Mouse (Mus musculus) megakaryocyte progenitor cell, adult 5-6 weeks (primary cell): ENCODE data around the gene Slc8a3. TPM values are rescaled to one million over a fixed set of nuclear protein-coding genes. Genes with fewer than 3 reads are reported as not detected.

Source experiments
- ATAC-seq: replicated peaks from 2 replicates; pipeline ENCODE4 v1.8.0; 2016; ENCODE audit warnings: mild to moderate bottlenecking, moderate TSS enrichment, inconsistent platforms; ENCODE audit not compliant: poor library complexity
- total RNA-seq, 2 experiments: library from RNA; stranded (forward) in 1 of 2; stranded (reverse) in 1 of 2; fragments of 157-497, 149-512 nt in 1 of 2; fragments of 200-1000 nt in 1 of 2; gene quantifications; 2 replicates each; pipeline versions ENCODE4 v1.2.3 to v1.2.4; 2015 to 2017

Slc8a3 gene
- total RNA-seq, 2 experiments from 2014 or later: not detected

DNA sequence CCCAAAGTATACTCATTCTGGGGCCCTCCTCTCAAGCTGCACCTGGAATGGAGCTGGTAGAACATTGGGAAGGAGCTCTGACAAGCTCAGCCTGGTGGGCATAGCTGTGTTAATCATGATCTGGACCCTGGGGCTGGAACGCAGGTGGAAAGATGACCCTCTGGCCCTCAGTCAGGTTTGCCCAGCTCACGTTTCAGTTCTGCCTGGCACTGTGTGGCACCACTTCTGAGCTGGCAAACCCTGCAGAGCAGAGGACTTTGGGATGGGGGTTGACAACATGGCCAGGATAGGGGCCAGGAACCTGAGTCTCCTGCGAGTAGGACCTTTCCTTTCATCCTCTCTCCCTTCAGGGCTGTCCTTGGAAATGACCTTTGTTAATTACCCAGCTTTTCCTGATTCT lies 146.3 kb downstream of the Slc8a3 start:
- no peak for ATAC-seq

DNA sequence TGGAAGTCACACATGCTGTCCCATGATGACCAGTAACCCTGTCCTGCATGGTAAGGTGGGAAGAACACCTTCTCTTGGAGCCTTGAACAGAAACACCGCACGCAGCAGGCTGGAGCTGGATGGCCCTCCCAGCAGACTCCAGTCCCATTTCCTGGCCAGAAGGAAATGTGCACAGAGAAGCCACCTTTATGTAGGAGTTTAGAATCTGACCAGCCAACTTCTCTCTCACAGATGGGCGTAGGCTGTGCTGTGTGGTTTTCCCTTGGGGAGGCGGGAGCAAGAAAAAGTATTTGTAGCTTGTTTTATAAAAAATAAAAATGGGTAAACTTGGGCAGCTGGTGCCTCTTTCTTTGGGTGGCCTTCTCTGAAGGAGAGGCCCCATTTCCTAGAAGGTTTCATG lies 146.9 kb downstream of the Slc8a3 start:
- no peak for ATAC-seq

DNA sequence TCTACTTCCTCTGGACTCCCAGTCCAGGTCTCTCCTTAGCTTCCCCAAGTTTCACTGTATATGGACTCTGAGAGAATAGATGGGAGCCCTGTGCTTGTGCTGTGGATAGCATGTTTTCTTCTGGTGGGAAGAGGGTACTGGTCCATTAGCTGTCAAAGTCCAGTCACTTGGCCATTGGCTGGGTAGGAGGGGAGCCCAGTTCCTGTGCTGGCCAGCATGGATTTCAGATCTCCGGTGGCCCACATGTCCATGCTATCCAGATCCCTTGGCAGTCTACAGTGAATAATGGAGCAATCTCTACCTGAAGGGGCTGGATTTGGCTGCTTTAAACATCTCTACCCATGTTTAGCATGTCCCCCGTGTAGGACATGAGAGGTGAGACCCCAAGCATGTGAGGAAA lies 148.0 kb downstream of the Slc8a3 start:
- no peak for ATAC-seq

DNA sequence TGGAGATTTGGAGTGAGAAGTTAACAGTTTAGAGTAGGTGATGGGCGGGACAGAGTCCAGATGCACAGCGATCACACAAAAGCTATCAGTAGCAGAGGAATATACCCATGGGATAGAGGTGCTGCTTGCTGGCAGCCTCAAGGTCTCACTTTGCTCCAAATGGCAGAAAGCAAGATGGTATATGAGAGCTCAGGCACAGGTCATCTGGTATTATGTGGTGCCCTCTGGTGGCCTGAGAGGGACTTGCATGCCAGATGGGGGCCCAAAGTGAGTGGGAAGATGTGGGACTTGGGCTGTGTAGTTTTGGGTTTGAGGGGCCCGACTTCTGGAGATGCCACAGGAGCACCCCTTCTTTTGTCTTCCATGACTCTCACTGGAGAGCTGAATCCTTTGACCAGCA lies 150.9 kb downstream of the Slc8a3 start:
- peak; percentile 81 for ATAC-seq

DNA sequence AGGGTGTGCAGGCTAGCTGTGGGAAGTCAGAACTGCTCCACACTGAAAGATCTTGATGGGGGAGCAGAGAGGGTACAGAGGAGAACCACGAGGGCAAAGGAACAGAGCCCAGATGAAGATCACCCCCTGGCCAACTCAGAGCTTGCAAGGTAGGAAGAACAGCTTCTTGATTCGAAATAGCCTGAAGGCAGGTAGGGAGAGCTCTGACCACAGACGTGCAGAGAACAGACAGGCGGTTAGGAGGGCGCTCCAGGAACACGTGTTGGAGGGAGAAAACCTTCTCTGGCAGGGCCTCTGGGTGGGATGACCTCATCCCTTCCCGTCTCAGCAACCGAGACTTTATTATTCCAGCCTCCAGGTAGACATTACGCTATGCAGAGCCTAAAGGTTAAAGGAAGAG lies 157.7 kb downstream of the Slc8a3 start:
- no peak for ATAC-seq

DNA sequence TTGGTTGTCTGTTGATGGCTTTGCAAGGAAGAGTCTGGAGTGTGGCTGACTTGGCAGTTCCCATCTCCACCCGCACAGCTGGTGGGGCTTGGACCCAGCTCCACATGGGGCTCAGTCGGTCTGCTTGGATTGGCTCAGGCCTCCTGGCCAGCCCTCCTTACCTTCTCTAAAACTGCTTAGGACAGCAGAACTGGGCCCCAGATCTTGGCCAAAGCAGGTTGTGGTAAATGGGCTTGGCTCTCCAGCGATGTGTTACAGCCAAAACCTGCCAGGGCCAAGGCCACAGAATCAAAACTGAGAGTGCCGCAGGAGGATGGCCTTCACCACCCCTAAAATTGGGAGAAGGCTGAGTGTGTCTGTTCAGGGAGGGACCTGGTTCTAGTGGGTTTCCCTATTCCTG lies 159.1 kb downstream of the Slc8a3 start:
- ATAC-seq: no peak

DNA sequence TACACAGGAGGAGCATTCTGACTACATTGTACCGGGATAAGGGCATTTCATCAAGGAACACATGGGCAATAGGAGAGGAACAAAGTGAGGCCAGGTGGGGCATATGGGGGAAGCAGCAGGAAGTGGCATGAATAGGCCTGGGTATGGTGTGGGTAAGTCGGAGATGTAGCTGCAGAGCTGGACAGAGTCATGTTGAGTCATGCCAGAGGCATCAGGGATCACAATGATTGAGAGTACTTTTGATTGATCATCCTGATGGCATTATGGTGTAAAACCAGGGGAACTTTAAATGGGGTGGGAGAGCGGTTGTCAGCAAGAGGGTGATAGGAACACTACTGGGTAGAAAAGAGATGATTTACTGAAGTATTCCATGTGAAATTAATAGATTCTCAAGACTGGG lies 160.0 kb downstream of the Slc8a3 start:
- no peak for ATAC-seq

DNA sequence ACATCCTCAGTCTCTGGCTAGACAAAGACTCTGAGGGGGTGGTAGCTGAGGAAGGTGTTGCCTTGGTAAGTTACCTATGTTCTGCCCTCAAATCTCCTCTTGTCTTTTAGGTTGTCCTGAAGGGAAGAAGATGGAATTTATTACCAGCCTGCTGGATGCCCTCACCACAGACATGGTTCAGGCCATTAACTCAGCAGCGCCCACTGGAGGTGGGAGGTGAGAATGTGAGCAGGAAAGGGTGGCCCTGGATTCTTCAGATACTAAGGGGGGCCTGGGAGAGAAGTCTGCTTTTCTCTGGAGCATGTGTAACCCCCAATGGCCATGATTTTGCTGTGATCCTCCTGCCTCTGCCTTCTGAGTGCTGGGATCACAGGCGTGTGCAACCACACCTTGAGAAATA lies 162.9 kb downstream of the Slc8a3 start:
- 0 out of 2 replicates have a peak, but pooled peaks have one; percentile 29 for ATAC-seq

DNA sequence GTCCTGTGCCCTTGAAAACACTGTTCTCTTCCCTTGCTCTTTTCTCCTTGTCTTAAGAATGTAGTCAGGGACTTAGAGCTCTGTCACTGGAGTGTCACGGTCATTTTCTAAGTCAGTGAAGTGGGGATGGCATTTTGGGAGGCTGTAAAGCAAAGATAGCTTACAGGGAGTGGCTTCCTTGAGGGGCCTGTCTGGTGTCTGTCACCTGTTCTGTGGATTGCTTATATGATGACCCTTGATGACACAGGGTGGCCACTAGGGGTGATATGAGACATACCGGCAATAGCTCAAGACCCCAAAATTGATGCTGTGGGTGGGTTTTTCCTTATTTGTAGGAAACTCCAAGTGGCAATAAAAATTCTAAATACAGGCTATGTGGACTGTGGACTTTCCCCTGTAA lies 164.5 kb downstream of the Slc8a3 start:
- ATAC-seq: 0 out of 2 replicates have a peak, but pooled peaks have one; percentile 46

DNA sequence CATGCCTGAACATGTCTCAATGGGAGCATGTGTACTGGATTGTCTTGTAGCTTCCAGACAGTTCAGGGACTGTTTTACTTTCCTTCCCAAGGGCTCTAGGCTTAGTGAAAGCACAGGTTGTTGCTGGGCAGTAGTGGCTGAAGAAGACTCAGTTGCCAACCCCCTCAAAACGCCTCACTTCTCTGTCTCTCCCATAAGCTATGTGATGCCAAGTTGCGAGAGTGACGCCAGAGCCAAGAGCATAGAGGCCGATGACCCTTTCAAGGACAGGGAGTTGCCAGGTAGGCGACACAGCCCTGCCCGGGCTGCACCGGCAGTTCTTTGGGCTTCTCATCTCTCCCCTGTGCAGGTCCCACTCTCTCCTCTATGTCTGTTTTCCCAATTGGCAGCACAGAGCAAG lies 164.9 kb downstream of the Slc8a3 start:
- ATAC-seq: no peak

DNA sequence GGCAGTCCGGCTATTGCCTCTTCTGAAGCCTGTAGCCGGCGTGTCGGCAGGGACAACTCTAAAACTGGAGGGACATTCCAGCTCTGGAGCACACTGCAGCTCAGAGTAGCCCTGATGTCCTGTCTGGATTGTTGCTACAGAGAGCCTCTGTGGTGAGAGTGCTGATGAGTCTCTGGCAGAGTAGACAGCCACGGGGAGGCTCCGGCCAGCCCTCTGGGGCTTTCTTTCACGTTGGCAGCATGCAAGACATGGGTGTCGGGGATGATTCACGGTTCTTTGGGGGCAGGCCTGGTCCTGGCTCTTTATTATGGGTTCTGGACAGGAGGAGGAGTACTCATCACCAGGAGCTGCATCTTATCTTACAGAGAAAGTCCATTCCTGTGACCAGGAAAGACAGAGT lies 165.8 kb downstream of the Slc8a3 start:
- ATAC-seq: no peak

DNA sequence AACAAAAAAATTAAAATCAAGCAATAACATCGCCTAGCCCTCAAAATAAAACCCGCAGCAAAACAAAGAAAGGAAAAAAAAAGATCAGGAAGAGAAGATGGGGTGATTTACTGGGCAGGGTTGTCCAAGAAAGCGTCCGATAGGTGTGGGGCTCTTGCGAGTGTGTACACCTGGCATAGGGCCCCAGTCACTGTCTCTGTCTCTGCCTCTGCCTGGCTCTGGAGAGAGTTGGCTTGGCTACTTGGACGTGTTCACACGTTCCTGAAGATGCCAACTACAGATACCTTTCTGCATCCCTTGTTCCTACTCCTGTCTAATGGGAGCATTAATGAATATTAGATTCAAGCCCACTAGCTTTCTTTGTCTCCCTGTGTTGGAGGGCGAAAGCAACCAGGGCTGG lies 166.4 kb downstream of the Slc8a3 start:
- no peak for ATAC-seq

DNA sequence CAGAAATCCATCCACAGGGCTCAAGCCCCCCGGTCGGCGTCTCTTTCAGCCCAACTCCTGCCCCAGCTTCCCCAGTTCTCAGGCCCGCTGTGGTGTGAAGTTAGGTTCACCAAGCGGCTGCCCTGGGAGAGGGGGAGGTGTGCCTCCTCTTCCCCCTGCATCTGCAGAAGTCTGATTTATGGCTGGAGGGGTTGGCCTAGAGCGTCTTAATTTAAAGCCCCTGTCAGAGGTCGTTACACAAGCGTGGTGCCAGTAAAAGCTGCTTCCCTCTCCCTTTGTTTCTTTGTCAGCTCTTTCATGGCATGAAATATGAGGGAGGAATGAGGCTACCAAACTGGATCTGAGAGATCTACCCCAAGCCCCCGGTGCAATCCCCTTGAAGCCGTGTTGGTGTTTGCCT lies 166.9 kb downstream of the Slc8a3 start:
- no peak for ATAC-seq

DNA sequence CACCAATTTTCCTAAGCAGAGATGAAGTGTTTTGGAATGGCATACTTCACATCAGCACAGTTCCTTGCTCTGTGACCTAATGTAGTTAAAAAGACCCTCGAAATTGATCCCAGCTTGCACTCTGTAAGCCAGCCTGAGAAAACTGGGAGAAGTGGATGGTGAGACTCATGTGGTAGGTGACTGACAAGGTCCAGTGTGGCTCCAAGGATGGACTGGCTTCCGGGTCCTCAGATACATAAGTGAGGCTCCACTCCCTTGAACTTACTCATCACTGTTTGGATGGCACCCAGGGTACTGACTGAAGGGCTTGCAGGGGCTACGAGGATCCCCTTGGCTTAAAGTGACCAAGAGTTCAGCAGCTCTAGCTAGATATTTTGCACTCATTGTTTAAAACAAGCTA lies 169.4 kb downstream of the Slc8a3 start:
- ATAC-seq: no peak

DNA sequence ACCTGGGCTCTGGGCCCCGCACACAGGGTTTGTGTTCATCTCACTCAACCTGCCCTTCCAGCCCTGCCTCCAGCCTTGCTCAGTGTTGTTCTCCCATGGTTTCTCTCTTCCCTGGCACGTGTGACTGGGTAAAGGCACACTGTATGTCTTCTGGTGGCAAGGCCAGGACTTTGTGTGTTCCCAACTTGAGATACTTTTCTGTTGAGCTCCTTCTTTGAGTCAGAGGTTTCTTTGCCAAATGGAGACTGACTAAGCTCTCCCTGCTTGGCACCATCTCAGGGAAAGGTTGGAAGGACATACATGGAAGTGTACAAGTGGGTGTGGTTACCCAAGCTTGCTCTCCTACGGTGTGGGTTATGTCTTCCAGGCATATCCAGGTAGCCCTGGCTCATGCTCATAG lies 169.8 kb downstream of the Slc8a3 start:
- no peak for ATAC-seq

DNA sequence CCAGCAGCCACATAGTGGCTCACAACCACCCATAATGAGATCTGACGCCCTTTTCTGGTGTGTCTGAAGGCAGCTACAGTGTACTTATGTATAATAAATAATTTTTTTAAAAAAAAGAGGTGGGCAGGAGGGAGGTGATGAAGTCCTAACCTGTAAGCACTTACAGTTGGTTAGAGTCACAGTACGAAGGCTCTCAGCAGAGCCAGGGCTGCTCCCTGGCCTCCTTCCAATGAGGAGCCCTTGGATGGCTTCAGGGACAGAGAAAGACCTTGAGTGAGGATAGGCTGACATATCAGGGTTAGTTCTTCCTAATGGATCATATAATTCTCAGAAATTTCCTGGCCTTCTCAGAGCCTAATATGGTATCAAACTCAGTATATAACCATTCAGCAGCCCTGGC lies 171.7 kb downstream of the Slc8a3 start:
- ATAC-seq: no peak

DNA sequence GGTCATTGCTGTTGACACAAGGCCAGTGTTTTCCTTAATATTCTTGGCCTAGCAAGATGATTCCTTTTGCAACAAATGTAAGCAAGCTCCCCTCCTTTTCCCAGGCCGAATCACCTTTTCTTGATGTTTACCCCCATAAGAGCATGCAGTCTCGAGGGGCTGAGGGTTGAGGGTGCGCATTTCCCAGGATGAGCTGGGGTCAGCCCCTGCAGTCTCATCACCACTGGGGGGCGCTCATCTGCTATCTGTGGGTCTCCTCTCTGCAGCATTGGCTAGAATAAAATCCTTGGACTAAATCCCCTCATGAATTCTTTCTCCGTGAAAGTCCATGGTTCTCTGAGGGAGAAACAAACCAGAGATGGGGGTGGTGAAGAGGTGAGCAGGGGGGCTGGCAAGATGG lies 172.1 kb downstream of the Slc8a3 start:
- ATAC-seq: 0 out of 2 replicates have a peak, but pooled peaks have one; percentile 29

DNA sequence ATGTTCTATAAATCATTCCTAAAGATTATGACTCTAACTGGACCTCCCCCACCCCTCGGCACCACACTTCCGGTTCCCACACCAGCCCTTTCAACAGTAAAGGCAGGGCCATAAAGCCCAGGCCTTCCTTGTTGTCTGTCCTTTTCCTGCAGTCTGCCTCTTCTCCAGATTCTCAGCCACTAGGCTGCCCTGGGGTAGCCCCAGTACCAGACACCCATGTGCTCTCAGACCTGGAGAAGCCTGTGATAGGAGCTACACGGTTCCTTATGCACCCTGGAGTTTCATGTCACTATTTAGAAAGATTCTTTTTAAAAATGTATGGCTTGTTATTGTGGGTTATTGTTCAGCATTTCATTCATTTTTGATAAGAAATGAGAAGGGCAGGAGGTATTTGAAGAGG lies 172.6 kb downstream of the Slc8a3 start:
- ATAC-seq: no peak

DNA sequence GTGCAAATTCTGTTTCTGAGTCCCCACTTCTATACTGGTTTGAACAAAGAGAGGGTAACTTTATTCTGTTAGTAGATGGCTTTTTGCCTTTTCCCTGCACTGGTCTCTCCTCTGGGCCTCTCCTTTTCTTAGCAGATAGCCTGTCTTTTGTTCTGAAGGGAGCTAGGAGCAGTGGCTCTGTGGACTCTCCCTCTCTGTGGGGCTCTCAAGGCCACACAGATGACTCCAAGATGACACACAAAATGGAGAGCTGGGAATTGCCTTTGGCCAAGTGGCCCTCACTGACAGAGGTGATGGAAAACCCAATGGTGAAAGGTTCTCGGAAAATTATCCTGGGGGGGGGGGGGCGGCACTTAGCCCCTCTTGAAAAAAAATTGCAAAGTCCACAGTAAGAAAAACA lies 173.0 kb downstream of the Slc8a3 start:
- ATAC-seq: no peak

DNA sequence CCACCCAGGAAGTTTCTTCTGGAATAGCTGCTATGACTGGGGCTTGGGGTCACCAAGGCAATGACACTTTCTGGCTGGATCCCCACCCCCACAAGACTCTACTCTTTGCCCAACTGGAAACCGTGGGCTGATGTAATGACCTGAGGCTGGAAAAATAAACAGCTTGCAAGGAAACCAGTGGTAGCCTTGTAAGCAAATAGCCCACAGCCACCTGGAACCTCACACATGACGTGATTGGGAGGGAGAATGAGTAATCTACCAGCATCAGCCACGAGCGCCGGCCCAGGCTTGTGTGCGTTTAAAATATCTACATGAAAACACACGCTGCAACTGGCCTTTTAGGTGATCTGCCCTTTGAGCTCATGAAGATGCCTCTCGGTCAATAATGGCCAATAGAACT lies 176.1 kb downstream of the Slc8a3 start:
- ATAC-seq: no peak

DNA sequence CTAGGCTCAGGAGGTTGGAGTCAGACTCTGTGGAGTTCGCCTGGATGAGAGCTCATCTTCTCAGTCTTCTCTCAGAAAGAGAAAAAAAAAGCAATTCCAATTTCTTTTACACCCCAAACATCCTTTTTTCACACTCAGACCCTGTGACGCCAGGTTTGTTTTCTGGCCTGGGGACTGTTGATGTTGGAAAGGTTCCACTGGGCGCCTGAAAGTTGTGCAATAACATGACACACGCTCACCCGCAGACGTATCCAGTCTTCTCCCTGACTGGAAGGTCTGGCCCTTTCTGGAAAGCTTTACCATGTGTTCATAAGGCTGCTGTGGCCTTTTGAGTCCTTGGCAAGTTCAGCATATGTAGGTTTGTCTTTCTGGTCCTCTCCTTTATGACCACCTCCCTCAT lies 177.3 kb downstream of the Slc8a3 start:
- no peak for ATAC-seq

DNA sequence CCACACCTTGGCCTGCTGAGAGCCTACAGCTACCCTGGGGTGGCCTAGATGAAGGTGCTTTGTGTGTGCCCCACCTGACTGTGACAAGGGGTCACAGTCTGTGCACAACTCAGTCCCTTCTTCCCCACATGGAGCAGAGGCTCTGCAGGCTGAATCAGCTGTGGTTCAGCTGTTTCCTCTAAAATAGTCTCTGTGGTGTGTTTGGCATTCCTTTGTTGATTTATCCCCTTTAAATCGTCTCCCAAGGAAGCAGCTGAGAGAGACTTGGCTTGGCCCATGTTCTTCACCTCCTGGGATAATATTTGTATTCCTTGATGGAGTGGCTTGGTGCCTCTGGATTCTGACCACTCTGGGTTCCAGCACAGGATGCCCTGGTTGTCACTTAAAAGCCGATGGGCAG lies 180.9 kb downstream of the Slc8a3 start:
- ATAC-seq: no peak

DNA sequence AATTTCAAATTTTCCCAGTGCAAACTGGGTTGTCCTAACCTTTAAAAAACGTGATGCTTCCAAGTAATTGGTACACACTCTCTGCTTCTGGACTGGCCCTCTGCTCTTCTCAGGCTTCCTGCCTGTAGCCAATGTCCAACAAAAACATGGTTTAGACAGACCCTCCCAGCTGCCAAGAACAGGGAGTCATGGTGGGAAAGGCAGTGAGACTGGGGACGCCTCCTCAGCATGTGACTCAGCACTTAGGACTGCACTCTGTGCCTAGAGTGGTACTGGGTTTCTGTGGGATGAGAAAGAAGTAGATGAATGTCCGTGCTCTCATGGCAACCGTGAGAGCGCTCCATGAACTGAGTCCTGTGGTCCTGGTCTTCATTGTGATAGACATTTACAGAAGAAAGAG lies 182.1 kb downstream of the Slc8a3 start:
- ATAC-seq: no peak

DNA sequence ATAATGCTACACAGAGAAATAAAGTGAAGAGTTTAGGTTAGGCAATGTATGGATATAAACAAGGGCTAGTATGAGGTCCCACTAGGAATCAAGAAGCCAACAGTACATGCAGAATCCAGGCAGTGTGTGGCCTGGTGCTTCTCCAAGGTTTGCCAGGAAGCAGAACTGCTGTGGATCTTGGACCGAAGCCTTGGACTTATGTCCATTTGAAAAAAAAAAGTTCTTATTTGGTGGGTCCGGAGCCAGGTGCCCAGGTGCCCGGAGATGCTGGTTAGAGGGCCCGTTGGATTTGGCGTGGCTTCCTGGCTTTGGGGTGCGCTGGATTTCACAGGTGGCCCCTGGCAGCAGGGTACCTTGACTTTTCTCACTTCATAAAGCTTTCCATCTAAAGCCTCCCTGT lies 185.0 kb downstream of the Slc8a3 start:
- no peak for ATAC-seq
